Mouse (Mus musculus): ENCODE measurements at regions not wholly inside any gene's neighbourhood (a gene's known extent, or its start where the extent isn't known, plus 50 kb on each side); places are given as distances from the start of the nearest gene placed in this dataset.

GRCm38 (mm10) chr4:9778391-9778790 is 1095.9 kb upstream of the 2610301B20Rik start:
- TF ChIP-seq TAL1 (IDR thresholded peaks at IDR 0.05; ENCODE audit: low read length) (no peak), GATA1 (IDR thresholded peaks at IDR 0.05; ENCODE audit: low read length) (no peak)
